ENCODE assay signal across 10 mouse cellular contexts in the genomic region with DNA sequence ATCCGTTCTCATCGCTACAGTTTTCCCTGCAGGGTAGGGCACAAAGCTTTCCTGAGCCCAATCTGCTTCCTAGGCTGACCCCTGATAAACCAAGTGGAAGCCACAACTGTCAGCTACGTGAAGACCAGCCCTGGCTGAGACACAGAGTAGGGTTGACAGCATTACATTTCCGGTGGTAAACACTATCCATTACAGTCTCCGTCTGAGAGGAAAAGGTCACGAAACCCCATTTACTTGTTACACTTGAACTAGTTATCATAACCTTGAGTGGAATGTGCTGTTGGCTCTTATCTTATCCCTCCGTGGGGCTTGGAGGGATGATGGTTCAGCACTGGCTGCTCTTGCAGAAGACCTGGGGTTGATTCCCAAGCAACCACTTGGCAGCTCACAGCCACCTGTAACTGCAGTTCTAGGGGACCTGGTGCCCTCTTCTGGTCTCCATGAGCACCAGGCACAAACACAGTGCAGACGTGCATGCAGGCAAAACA.
DNase-seq lines count a peak whose midpoint lies in the region; ATAC-seq and TF ChIP-seq lines count a peak whose summit lies in the region.
"Had no signal": no experiment of that assay in that cellular context is flagged by ENCODE, and none has a peak within 500 bp of the region (broad histone marks: within the 10 kb centered on the region; RNA-seq: fewer than 3 reads in every experiment).

No protein-coding gene starts in this region.

- peak overlapping the region; percentile 29; the same call in 1 of the 2 replicates for H3K4me2 ChIP-seq in lung, embryonic 14.5 days

- H3K9me3 ChIP-seq in lung, embryonic 14.5 days (ENCODE audit: low read depth, low read length) = no peaks in the 10 kb centered on the region; the same call in 1 of the 2 replicates
- H3K9me3 ChIP-seq in megakaryocyte, embryonic 14.5 days = no peaks in the 10 kb centered on the region; the same call in 1 of the 2 replicates

- no peak overlapping the region for H3K9ac ChIP-seq in lung, embryonic 14.5 days

- H3K4me3 ChIP-seq in lung, embryonic 14.5 days (ENCODE audit: low read depth, low read length) = no peak overlapping the region
- H3K4me3 ChIP-seq in megakaryocyte, embryonic 14.5 days (replicated peaks) = peak overlapping the region; percentile 64
- H3K4me3 ChIP-seq: myocyte had no signal

- no peaks in the 10 kb centered on the region for H3K36me3 ChIP-seq in lung, embryonic 14.5 days (ENCODE audit: insufficient read depth)
- peaks cover 62% of the 10 kb centered on the region for H3K36me3 ChIP-seq in megakaryocyte, embryonic 14.5 days (replicated peaks; ENCODE audit: low read length)

- peak; percentile 40 for DNase-seq in CD4-positive, CD25-positive, alpha-beta regulatory T cell, adult 2 months (ENCODE audit: low read depth, low spot score)
- DNase-seq in lung, embryonic 14.5 days = no peak
- no peak for DNase-seq in lung, postnatal 36 days
- DNase-seq in adipocyte (ENCODE audit: low spot score) = no peak
- DNase-seq: cerebellum, postnatal 36 days had no signal

- no peaks in the 10 kb centered on the region for H3K4me1 ChIP-seq in lung, embryonic 14.5 days (ENCODE audit: insufficient read depth)
- H3K4me1 ChIP-seq in megakaryocyte, embryonic 14.5 days = peaks cover 71% of the 10 kb centered on the region

- no peak for ATAC-seq in CD4-positive, CD25-positive, alpha-beta regulatory T cell, adult 4 months
- ATAC-seq in lung, embryonic 14.5 days (ENCODE audit: insufficient read depth) = peak; percentile 38; the same call in 1 of the 2 replicates
- peak; percentile 55 for ATAC-seq in erythroid progenitor cell, adult 5-6 weeks (replicated peaks; ENCODE audit: low FRiP score, poor library complexity, severe bottlenecking)
- no peak for ATAC-seq in frontal cortex, adult (ENCODE audit: low TSS enrichment)

- H3K27ac ChIP-seq in lung, embryonic 14.5 days (ENCODE audit: low read depth) = peak overlapping the region; percentile 6; the same call in 1 of the 2 replicates

- no peak for TF ChIP-seq CTCF in lung, embryonic 14.5 days (IDR thresholded peaks at IDR 0.05; ENCODE audit: low read depth)

- no peaks in the 10 kb centered on the region for H3K27me3 ChIP-seq in lung, embryonic 14.5 days (ENCODE audit: insufficient read depth, low read length)
- H3K27me3 ChIP-seq in megakaryocyte, embryonic 14.5 days (replicated peaks) = no peaks in the 10 kb centered on the region

- 37% methylated on average over 8 of the region's 8 CpGs for WGBS in lung, embryonic 14.5 days

Comparison
In these comparisons a context has a peak if more than half of its experiments do, and no peak if none do; other contexts are left out.
1. ATAC-seq: peak in lung, embryonic 14.5 days (single experiment) and erythroid progenitor cell, adult 5-6 weeks (single experiment); none in CD4-positive, CD25-positive, alpha-beta regulatory T cell, adult 4 months (single experiment) and frontal cortex, adult (single experiment).